8 mouse cellular contexts compared by ENCODE assay signal in genomic region chr17:84179973-84180365, GRCm38 (mm10). TPM values are rescaled to one million over a fixed set of nuclear protein-coding genes. Genes with fewer than 3 reads are reported as not detected.
DNase-seq lines count a peak whose midpoint lies in the region; ATAC-seq and TF ChIP-seq lines count a peak whose summit lies in the region.

No protein-coding gene starts in this region.

- 0 out of 2 replicates have a peak overlapping the region, but pooled peaks have one; percentile 3 for H3K27ac ChIP-seq in kidney, adult 2 months (ENCODE audit: insufficient read depth, low read depth, low read length)
- peak overlapping the region; percentile 69 for H3K27ac ChIP-seq in limb, embryonic 11.5 days (replicated peaks; ENCODE audit: low read depth, low read length)
- H3K27ac ChIP-seq in left cerebral cortex, adult 2 months = no peak overlapping the region
- H3K27ac ChIP-seq in neural tube, embryonic 15.5 days (replicated peaks) = no peak overlapping the region

- WGBS in kidney, adult 2 months = 71% methylated on average over 4 of the region's 4 CpGs
- 61% methylated on average over 4 of the region's 4 CpGs for WGBS in limb, embryonic 11.5 days
- WGBS in neural tube, embryonic 15.5 days = 71% methylated on average over 4 of the region's 4 CpGs

- H3K4me2 ChIP-seq in limb, embryonic 11.5 days (ENCODE audit: low read depth, severe bottlenecking) = no peak overlapping the region
- H3K4me2 ChIP-seq in neural tube, embryonic 15.5 days = no peak overlapping the region

- peaks cover 5% of the 10 kb centered on the region; the same call in 1 of the 2 replicates for H3K9me3 ChIP-seq in limb, embryonic 11.5 days (ENCODE audit: control insufficient read depth, low read length)
- no peaks in the 10 kb centered on the region for H3K9me3 ChIP-seq in neural tube, embryonic 15.5 days (replicated peaks)

- DNase-seq in kidney, adult 2 months = peak; percentile 39
- DNase-seq in kidney, adult 11 months = no peak
- peak; percentile 18 for DNase-seq in urinary bladder, postnatal 14 days (ENCODE audit: low spot score)
- DNase-seq in urinary bladder, postnatal 36 days (ENCODE audit: low spot score in 2 of 2) = no peak
- no peak for DNase-seq in limb, embryonic 11.5 days (ENCODE audit: low spot score)
- DNase-seq in left cerebral cortex, adult 2 months (ENCODE audit: extremely low spot score in 1 of 2, low spot score in 2 of 2) = no peak
- no peak for DNase-seq in embryo, embryonic 11 days

- no peak for ATAC-seq in limb, embryonic 11.5 days (ENCODE audit: insufficient number of reproducible peaks, low FRiP score, low TSS enrichment, low read depth)
- no peak for ATAC-seq in neural tube, embryonic 15.5 days (ENCODE audit: low FRiP score)

- H3K36me3 ChIP-seq in kidney, adult 2 months (ENCODE audit: control insufficient read depth, insufficient read depth, low read length) = peaks cover 2% of the 10 kb centered on the region; the same call in 1 of the 2 replicates
- 0 out of 2 replicates have a peak, but pooled peaks cover under 1% of the 10 kb centered on the region for H3K36me3 ChIP-seq in limb, embryonic 11.5 days (ENCODE audit: control insufficient read depth, insufficient read depth, low read length)
- H3K36me3 ChIP-seq in neural tube, embryonic 15.5 days = no peaks in the 10 kb centered on the region

- TF ChIP-seq POLR2A in kidney, adult 2 months (IDR thresholded peaks at IDR 0.05; ENCODE audit: low read depth, low read length) = no peak

- TF ChIP-seq CTCF in kidney, adult 2 months (conservative IDR thresholded peaks at IDR 0.05; ENCODE audit: insufficient read depth, insufficient read length, low read depth, low read length) = no peak
- TF ChIP-seq CTCF in left cerebral cortex, adult 2 months (IDR thresholded peaks at IDR 0.05) = no peak

- H3K4me3 ChIP-seq in kidney, adult 2 months (ENCODE audit: insufficient read depth, low read depth, low read length) = no peak overlapping the region
- no peak overlapping the region for H3K4me3 ChIP-seq in limb, embryonic 11.5 days (ENCODE audit: low read depth, low read length)
- H3K4me3 ChIP-seq in left cerebral cortex, adult 2 months = no peak overlapping the region
- no peak overlapping the region for H3K4me3 ChIP-seq in neural tube, embryonic 15.5 days (replicated peaks)

- intact Hi-C loops in left cerebral cortex, adult 2 months (cut with DNase I) = no loop called here

- H3K9ac ChIP-seq in limb, embryonic 11.5 days (ENCODE audit: low read length) = no peak overlapping the region
- H3K9ac ChIP-seq in neural tube, embryonic 15.5 days (replicated peaks) = no peak overlapping the region

- H3K27me3 ChIP-seq in kidney, adult 2 months (replicated peaks; ENCODE audit: control insufficient read depth, insufficient read depth, low read length) = no peaks in the 10 kb centered on the region
- H3K27me3 ChIP-seq in limb, embryonic 11.5 days (ENCODE audit: control insufficient read depth, insufficient read depth, low read length) = no peaks in the 10 kb centered on the region
- H3K27me3 ChIP-seq in neural tube, embryonic 15.5 days (replicated peaks) = peaks cover 19% of the 10 kb centered on the region; the same call in 1 of the 2 replicates

- H3K4me1 ChIP-seq in kidney, adult 2 months (ENCODE audit: control insufficient read depth, insufficient read depth, low read length) = peaks cover 27% of the 10 kb centered on the region
- peaks cover 38% of the 10 kb centered on the region for H3K4me1 ChIP-seq in limb, embryonic 11.5 days (ENCODE audit: control insufficient read depth, insufficient read depth, low read length)
- peaks cover 26% of the 10 kb centered on the region for H3K4me1 ChIP-seq in neural tube, embryonic 15.5 days

RNA-seq across cellular contexts. Expression of gene Zfp36l2, which starts 7.8 kb away (rescaled TPM):
- polyA plus RNA-seq in kidney, adult 2 months (2012; rRNA removed) = 34.3 and 45.8 TPM in 2 replicates
- polyA plus RNA-seq in limb, embryonic 11.5 days (2014; fragmentation: Nextera tagmentation; extraction: Ambion mirVana) = 24.7 and 27.2 TPM in 2 replicates
- 10 to 100 TPM; 22.5 to 24.3 TPM for total RNA-seq in left cerebral cortex, adult 2 months (2021)
- polyA plus RNA-seq in neural tube, embryonic 15.5 days (2015; fragmentation: Nextera tagmentation; extraction: Ambion mirVana) = 4.8 and 10.0 TPM in 2 replicates

Comparison
In these comparisons a context has a peak if more than half of its experiments do, and no peak if none do; other contexts are left out.
1. DNase-seq: peak in kidney, adult 2 months (single experiment) and urinary bladder, postnatal 14 days (single experiment); none in kidney, adult 11 months (single experiment), urinary bladder, postnatal 36 days (0 of 2), limb, embryonic 11.5 days (single experiment), left cerebral cortex, adult 2 months (0 of 2) and embryo, embryonic 11 days (single experiment).
2. H3K27ac ChIP-seq: peak in kidney, adult 2 months (single experiment) and limb, embryonic 11.5 days (single experiment); none in left cerebral cortex, adult 2 months (single experiment) and neural tube, embryonic 15.5 days (single experiment).